Mouse (Mus musculus) adrenal gland (tissue): ENCODE measurements around the gene Spata13.

ENCODE experiments used
- intact Hi-C: fragments of 180-260 bp; cut with DNase I; formaldehyde crosslinking; loops from one replicate; pipeline ENCODE4 v1.15.1; 2025

Spata13 gene

GRCm38 (mm10) chr14:60671504-60671903 is 37.7 kb downstream of the Spata13 start:
- intact Hi-C loops, result no loop called here

DNA sequence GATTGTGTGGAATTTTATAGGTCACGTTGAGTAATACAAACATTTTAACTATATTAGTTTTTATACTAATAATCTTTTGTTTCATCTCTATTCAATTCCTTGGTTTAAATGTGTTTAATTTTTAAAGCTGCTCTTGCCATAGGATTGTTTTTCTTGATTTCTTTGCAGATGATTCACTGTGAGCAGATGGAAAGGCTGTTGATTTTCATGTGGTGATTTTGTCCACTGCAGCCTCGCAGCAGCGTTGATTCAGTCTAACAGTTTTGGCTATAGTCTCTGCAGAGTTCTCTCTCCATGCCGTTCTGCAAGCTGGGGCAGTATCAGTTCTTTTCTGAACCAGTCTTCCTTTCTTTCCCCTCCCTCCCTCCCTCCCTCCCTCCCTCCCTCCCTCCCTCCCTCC is 41.9 kb downstream of the Spata13 start:
- intact Hi-C loops, result no loop called here

DNA sequence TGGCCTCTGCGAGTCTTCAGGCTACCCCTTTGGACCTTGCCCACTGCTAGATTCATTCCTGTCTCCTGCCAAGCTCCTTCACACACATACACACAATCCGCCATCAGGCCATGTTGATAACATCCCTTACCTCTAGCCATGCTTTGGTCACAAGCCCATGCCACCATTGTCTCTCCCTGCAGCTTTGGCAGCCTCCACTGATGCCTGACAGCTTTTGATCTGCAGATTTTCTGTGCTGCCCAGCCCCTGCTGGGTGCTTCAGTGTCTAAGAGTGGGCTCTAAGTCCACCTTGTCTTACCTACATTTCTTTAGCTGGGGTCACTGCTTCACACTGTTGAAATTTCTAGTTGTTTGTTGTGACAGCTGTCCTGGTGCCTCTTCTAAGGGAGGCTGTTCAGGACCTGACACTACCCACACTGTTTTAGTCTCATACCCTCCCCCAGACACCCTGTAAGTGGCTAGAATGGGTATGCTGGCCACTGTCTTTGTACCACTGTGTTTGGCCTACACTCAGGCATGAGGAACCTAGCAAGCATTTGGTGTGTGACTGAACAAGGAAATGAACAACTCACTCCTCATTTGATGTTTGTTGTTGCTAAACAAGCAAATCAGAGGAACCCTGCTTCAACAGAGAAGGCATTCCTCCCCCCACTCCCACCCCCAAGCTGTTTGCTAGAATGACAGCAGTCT is 43.0 kb downstream of the Spata13 start:
- intact Hi-C loops, result no loop called here

DNA sequence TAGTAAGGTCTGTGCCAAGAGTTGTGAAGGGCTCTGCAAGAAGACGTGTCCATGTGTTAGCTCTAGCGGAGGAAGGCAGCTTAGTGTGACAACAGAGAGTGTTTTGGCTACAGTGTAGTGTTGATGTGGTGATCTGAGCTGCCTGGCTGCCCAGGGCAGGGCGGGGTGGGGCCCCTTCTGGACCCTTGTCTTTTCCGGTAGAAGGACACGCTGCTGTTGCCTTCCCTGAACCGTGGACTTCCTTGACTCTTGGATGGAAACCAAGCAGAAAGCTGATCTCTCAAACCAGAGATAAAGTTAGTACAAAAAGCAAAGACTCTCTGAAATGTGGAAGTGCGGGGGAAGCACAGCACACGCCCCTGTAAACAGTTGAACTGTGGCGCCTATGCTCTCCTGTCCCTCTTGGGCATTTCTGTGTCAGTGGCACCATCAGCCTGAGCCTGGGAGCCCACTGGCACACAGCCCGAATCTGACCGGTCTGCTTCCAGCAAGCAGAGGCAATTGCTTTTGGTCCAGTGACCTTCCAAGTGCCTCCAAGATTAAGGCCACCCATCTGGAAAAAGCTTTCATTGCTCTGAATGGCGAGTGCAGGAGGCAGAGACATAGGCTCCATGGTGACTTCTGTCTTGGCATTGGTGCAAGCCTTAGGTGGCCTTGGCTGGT is 48.7 kb downstream of the Spata13 start:
- intact Hi-C loops, result no loop called here

DNA sequence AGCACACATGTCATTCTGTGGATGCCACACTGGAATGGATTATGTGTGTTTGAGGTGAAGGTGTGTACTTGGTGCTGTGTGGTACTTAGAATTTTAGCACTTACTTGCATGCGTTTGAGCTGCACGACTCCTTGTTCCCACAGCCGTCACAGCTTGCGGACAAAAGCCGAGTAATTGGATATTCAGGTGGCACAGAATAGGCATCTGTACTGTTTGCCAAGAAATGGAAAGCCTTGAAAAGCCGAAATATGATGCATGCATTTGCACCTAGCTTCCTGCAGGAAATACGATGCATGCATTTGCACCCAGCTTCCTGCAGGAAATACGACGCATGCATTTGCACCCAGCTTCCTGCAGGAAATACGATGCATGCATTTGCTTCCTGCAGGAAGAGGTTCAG is 50.2 kb downstream of the Spata13 start:
- intact Hi-C loops, result no loop called here

DNA sequence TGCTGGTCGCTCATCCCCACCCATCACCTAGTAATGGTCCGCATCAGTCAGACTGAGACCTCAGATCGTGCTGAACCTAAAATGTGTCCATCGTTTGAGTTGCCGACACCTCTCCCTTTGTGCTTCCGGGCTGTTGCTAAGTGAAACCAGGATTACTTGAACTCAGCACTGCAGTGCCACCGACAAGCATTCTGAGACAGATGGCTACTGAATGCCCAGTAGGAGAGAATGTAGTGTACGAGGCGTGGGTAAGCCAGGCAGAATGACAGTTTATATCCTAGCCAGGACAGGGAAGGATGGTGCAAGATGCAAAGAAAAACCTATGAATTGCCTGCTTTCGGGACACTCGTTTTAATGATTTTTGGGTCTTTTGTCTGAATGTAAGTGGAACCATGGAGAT is 52.9 kb downstream of the Spata13 start:
- intact Hi-C loops, result loop anchor here (5.0 kb wide), 2 partner anchors 34 to 49 kb away; no protein-coding TSS in a partner anchor

DNA sequence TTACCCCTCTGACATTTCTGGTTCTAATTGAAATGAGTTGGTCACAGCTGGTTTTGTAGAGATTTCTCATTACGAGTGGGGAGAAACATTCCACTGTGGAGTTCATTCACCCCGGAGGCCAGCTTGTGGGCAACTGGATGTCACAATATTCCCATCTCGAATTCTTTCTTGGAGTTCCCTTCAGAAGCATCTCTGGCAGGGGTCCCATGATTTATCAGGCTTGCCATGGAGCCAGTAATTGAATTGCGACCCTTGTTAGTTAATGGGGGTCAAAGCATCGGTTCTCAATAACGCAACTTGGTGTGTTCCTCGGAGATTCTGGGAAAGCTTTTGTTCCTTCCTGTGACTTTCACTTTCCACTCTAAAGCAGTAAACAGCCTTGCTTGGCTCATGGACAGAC is 53.4 kb downstream of the Spata13 start:
- intact Hi-C loops, result loop anchor here (5.0 kb wide), 2 partner anchors 35 to 50 kb away; no protein-coding TSS in a partner anchor

GRCm38 (mm10) chr14:60688509-60689205 is 54.9 kb downstream of the Spata13 start:
- intact Hi-C loops, result loop anchor here (2.0 to 5.0 kb wide), 3 partner anchors 36 to 162 kb away; no protein-coding TSS in a partner anchor

DNA sequence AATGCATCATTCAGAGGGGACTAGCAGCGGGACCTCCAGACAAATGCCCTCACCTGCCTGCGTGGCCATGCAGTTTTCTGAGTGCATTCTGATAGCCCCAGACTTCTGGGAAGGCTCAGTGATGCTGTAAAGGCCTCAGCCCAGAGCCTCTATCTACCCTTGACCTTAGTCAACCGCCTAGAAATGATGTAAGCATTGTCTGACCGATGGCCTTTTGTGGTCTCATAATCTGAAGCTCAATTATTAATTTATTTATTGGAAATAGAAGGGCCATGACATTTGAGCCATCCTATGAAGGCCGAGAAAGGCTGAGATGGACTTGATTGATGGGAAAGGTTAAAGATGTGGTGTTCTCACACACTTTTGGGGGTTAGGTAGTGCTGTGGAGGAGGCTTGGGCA is 56.0 kb downstream of the Spata13 start:
- intact Hi-C loops, result loop anchor here (2.0 to 5.0 kb wide), 3 partner anchors 37 to 163 kb away; no protein-coding TSS in a partner anchor

GRCm38 (mm10) chr14:60690631-60691030 is 56.8 kb downstream of the Spata13 start:
- intact Hi-C loops, result no loop called here

- intact Hi-C loops, result no loop called here
Measured at GRCm38 (mm10) chr14:60693122-60693536, 59.3 kb downstream of the Spata13 start.

GRCm38 (mm10) chr14:60693666-60694065 is 59.9 kb downstream of the Spata13 start:
- intact Hi-C loops, result loop anchor here (2.0 kb wide), 1 partner anchor 169 kb away; no protein-coding TSS in a partner anchor

- intact Hi-C loops, result loop anchor here (2.0 kb wide), 1 partner anchor 170 kb away; no protein-coding TSS in a partner anchor
Measured at GRCm38 (mm10) chr14:60694215-60694997, 60.6 kb downstream of the Spata13 start.

GRCm38 (mm10) chr14:60697351-60697750 is 63.5 kb downstream of the Spata13 start:
- intact Hi-C loops, result no loop called here

DNA sequence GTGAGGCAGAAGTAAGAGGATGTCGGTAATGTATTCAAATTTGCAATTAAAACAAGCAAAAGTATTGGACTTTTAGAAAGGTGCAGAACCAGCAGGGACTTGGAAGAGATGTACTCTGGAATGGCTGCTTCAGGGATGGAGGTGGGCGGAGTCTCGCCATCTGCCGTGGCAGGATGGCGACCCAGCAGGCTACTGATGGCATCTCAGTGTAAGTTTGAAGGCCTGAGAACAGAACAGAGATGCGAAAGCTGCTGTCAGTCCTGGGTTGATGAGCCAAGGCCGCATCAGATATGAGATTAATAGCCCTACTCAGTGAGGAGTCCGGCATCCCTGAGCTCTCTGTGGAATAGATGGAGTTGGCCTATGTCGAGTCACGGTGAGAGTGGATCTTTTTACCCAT is 65.2 kb downstream of the Spata13 start:
- intact Hi-C loops, result no loop called here

DNA sequence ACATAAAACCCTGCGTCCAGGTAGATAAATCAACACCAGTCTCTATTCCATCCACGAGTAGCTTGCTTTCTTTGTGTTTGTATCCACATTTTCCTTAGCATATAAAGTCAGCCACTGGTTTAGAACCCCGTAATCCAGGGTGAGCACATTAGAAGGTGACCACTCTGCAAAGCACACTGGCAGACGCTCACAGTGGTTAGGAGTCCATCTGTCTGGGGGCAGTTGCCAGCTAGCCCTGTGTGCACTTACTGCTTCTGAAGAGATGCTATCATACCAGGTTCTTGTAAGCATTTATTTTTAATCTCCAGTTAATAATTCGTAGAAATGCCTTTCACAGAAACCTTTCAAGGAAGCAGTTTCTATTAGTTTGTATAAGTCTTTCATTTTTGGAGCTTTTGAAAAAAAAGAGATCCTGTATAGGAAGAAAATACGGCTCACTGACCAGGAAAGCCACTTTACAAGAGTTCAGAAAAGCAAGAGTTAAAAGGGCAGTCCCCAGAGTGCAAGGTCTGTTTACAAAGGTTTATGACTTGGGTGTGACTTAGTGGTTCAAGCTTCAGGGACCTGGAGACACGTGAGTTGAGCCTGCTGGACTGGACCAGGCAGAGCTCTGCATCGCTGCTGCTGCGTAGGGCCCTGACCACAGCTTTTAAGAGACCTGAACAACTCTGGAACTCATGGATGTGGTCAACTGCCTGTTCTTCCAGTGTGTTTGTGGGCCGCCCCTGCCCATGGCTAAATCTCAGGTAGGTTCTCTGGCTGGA is 68.8 kb downstream of the Spata13 start:
- intact Hi-C loops, result no loop called here

GRCm38 (mm10) chr14:60704510-60704909 is 70.7 kb downstream of the Spata13 start:
- intact Hi-C loops, result no loop called here

GRCm38 (mm10) chr14:60704961-60705360 is 71.2 kb downstream of the Spata13 start:
- intact Hi-C loops, result no loop called here

- intact Hi-C loops, result no loop called here
Measured at GRCm38 (mm10) chr14:60709192-60709591, 75.4 kb downstream of the Spata13 start.

GRCm38 (mm10) chr14:60709749-60710148 is 75.9 kb downstream of the Spata13 start:
- intact Hi-C loops, result no loop called here
